Mouse (Mus musculus) spleen, postnatal 4 days (tissue): ENCODE data around the gene Pygo2.

Experiments used
- DNase-seq, 2 experiments: peaks; one replicate each; pipeline ENCODE4 v3.0.0; 2022; ENCODE audit warnings: low spot score in 2 of 2

Gene Pygo2

GRCm38 (mm10) chr3:89430171-89431159 lies at the start of gene Pygo2:
Pygo2 (plus strand) TSS chr3:89430214.
- DNase-seq: peak; percentile 91 to 94

- DNase-seq: no peak
Measured at GRCm38 (mm10) chr3:89380291-89380690, 49.7 kb upstream of the Pygo2 start.

GRCm38 (mm10) chr3:89380711-89381110 lies 49.3 kb upstream of the Pygo2 start:
- DNase-seq: no peak

- DNase-seq: no peak
Measured at GRCm38 (mm10) chr3:89381233-89381632, 48.8 kb upstream of the Pygo2 start.

- DNase-seq: no peak
Measured at GRCm38 (mm10) chr3:89382033-89382882, 47.8 kb upstream of the Pygo2 start.

- DNase-seq: no peak
Measured at GRCm38 (mm10) chr3:89382950-89383349, 47.1 kb upstream of the Pygo2 start.

- DNase-seq: no peak
Measured at GRCm38 (mm10) chr3:89383651-89384255, 46.3 kb upstream of the Pygo2 start.

GRCm38 (mm10) chr3:89384331-89385076 lies 45.5 kb upstream of the Pygo2 start:
- DNase-seq: no peak

GRCm38 (mm10) chr3:89385451-89385850 lies 44.6 kb upstream of the Pygo2 start:
- DNase-seq: peak in 1 of 2 experiments; percentile 34

GRCm38 (mm10) chr3:89386438-89387420 lies 43.3 kb upstream of the Pygo2 start:
- peak; percentile 30 to 67 for DNase-seq

- DNase-seq: peak; percentile 34 to 70
Measured at GRCm38 (mm10) chr3:89387632-89388031, 42.4 kb upstream of the Pygo2 start.

- DNase-seq: peak in 1 of 2 experiments; percentile 69
Measured at GRCm38 (mm10) chr3:89388134-89388881, 41.7 kb upstream of the Pygo2 start.

- DNase-seq: peak in 1 of 2 experiments; percentile 44
Measured at GRCm38 (mm10) chr3:89388901-89389740, 40.9 kb upstream of the Pygo2 start.

- DNase-seq: peak in 1 of 2 experiments; percentile 71
Measured at GRCm38 (mm10) chr3:89390111-89390515, 39.9 kb upstream of the Pygo2 start.

- peak; percentile 54 to 76 for DNase-seq
Measured at GRCm38 (mm10) chr3:89390699-89391662, 39.0 kb upstream of the Pygo2 start.

- peak in 1 of 2 experiments; percentile 70 for DNase-seq
Measured at GRCm38 (mm10) chr3:89391663-89392511, 38.1 kb upstream of the Pygo2 start.
